Mouse (Mus musculus): Measurements from ENCODE around the gene Tcp11. TPM values are rescaled to one million over a fixed set of nuclear protein-coding genes. Genes with fewer than 3 reads are reported as not detected.

Tcp11 gene
- polyA plus RNA-seq, 1 experiment = 4,001 TPM

- no peak overlapping the region for H3K27ac ChIP-seq (ENCODE audit: control insufficient read depth, insufficient read depth, low read depth, low read length)
These were observed 35.9 kb upstream of the Tcp11 start for GRCm38 (mm10) chr17:28116335-28116734.

GRCm38 (mm10) chr17:28112266-28112665, 31.8 kb upstream of the Tcp11 start:
- Histone ChIP-seq H3K36me3 (ENCODE audit: control insufficient read depth, insufficient read depth, low read length) (no peaks in the 10 kb centered on the region), H3K27me3 (ENCODE audit: control insufficient read depth, insufficient read depth, low read length) (no peaks in the 10 kb centered on the region), H3K4me1 (ENCODE audit: control insufficient read depth, insufficient read depth, low read length) (no peaks in the 10 kb centered on the region), H3K27ac (ENCODE audit: control insufficient read depth, insufficient read depth, low read depth, low read length) (no peak overlapping the region), H3K4me3 (ENCODE audit: control insufficient read depth, low read depth, low read length) (no peak overlapping the region)
- TF ChIP-seq CTCF (IDR thresholded peaks at IDR 0.05; ENCODE audit: control insufficient read depth, insufficient read depth, insufficient replicate concordance, low read depth, low read length) (no peak), POLR2A (IDR thresholded peaks at IDR 0.05; ENCODE audit: control insufficient read depth, low read depth, low read length) (no peak)

More at GRCm38 (mm10) chr17:28116335-28116734, 35.9 kb upstream of the Tcp11 start:
- Histone ChIP-seq H3K4me1 (ENCODE audit: control insufficient read depth, insufficient read depth, low read length) (no peaks in the 10 kb centered on the region), H3K36me3 (ENCODE audit: control insufficient read depth, insufficient read depth, low read length) (no peaks in the 10 kb centered on the region), H3K4me3 (ENCODE audit: control insufficient read depth, low read depth, low read length) (no peak overlapping the region), H3K27me3 (ENCODE audit: control insufficient read depth, insufficient read depth, low read length) (no peaks in the 10 kb centered on the region)
- TF ChIP-seq CTCF (IDR thresholded peaks at IDR 0.05; ENCODE audit: control insufficient read depth, insufficient read depth, insufficient replicate concordance, low read depth, low read length) (no peak), POLR2A (IDR thresholded peaks at IDR 0.05; ENCODE audit: control insufficient read depth, low read depth, low read length) (no peak)

GRCm38 (mm10) chr17:28107275-28107674, 26.8 kb upstream of the Tcp11 start:
- no peak for TF ChIP-seq CTCF (IDR thresholded peaks at IDR 0.05; ENCODE audit: control insufficient read depth, insufficient read depth, insufficient replicate concordance, low read depth, low read length)
- no peak for TF ChIP-seq POLR2A (IDR thresholded peaks at IDR 0.05; ENCODE audit: control insufficient read depth, low read depth, low read length)
- peaks cover 7% of the 10 kb centered on the region for H3K4me1 ChIP-seq (ENCODE audit: control insufficient read depth, insufficient read depth, low read length)

GRCm38 (mm10) chr17:28106352-28106751, 25.9 kb upstream of the Tcp11 start:
- H3K36me3 ChIP-seq (ENCODE audit: control insufficient read depth, insufficient read depth, low read length) = no peaks in the 10 kb centered on the region
- TF ChIP-seq CTCF (IDR thresholded peaks at IDR 0.05; ENCODE audit: control insufficient read depth, insufficient read depth, insufficient replicate concordance, low read depth, low read length) (peak; percentile 96), POLR2A (IDR thresholded peaks at IDR 0.05; ENCODE audit: control insufficient read depth, low read depth, low read length) (no peak)
- H3K4me3 ChIP-seq (ENCODE audit: control insufficient read depth, low read depth, low read length) = peak overlapping the region; percentile 19; the same call in 1 of the 2 replicates
- H3K27ac ChIP-seq (ENCODE audit: control insufficient read depth, insufficient read depth, low read depth, low read length) = no peak overlapping the region
- H3K27me3 ChIP-seq (ENCODE audit: control insufficient read depth, insufficient read depth, low read length) = no peaks in the 10 kb centered on the region
- peaks cover 7% of the 10 kb centered on the region for H3K4me1 ChIP-seq (ENCODE audit: control insufficient read depth, insufficient read depth, low read length)

More at GRCm38 (mm10) chr17:28107275-28107674, 26.8 kb upstream of the Tcp11 start:
- Histone ChIP-seq H3K27ac (ENCODE audit: control insufficient read depth, insufficient read depth, low read depth, low read length) (no peak overlapping the region), H3K36me3 (ENCODE audit: control insufficient read depth, insufficient read depth, low read length) (no peaks in the 10 kb centered on the region), H3K4me3 (ENCODE audit: control insufficient read depth, low read depth, low read length) (no peak overlapping the region), H3K27me3 (ENCODE audit: control insufficient read depth, insufficient read depth, low read length) (no peaks in the 10 kb centered on the region)

- no peaks in the 10 kb centered on the region for H3K27me3 ChIP-seq (ENCODE audit: control insufficient read depth, insufficient read depth, low read length)
- peaks cover 7% of the 10 kb centered on the region for H3K4me1 ChIP-seq (ENCODE audit: control insufficient read depth, insufficient read depth, low read length)
- no peaks in the 10 kb centered on the region for H3K36me3 ChIP-seq (ENCODE audit: control insufficient read depth, insufficient read depth, low read length)
- no peak overlapping the region for H3K4me3 ChIP-seq (ENCODE audit: control insufficient read depth, low read depth, low read length)
- TF ChIP-seq CTCF (IDR thresholded peaks at IDR 0.05; ENCODE audit: control insufficient read depth, insufficient read depth, insufficient replicate concordance, low read depth, low read length) (no peak), POLR2A (IDR thresholded peaks at IDR 0.05; ENCODE audit: control insufficient read depth, low read depth, low read length) (no peak)
- H3K27ac ChIP-seq (ENCODE audit: control insufficient read depth, insufficient read depth, low read depth, low read length) = no peak overlapping the region
These were observed 24.0 kb upstream of the Tcp11 start for GRCm38 (mm10) chr17:28104416-28104815.

- TF ChIP-seq POLR2A (IDR thresholded peaks at IDR 0.05; ENCODE audit: control insufficient read depth, low read depth, low read length) = no peak
- TF ChIP-seq CTCF (IDR thresholded peaks at IDR 0.05; ENCODE audit: control insufficient read depth, insufficient read depth, insufficient replicate concordance, low read depth, low read length) = no peak
- H3K4me1 ChIP-seq (ENCODE audit: control insufficient read depth, insufficient read depth, low read length) = peaks cover 7% of the 10 kb centered on the region
- no peaks in the 10 kb centered on the region for H3K27me3 ChIP-seq (ENCODE audit: control insufficient read depth, insufficient read depth, low read length)
- no peaks in the 10 kb centered on the region for H3K36me3 ChIP-seq (ENCODE audit: control insufficient read depth, insufficient read depth, low read length)
- no peak overlapping the region for H3K27ac ChIP-seq (ENCODE audit: control insufficient read depth, insufficient read depth, low read depth, low read length)
- H3K4me3 ChIP-seq (ENCODE audit: control insufficient read depth, low read depth, low read length) = no peak overlapping the region
These were observed 21.5 kb upstream of the Tcp11 start for GRCm38 (mm10) chr17:28101902-28102319.

GRCm38 (mm10) chr17:28101284-28101887, 20.9 kb upstream of the Tcp11 start:
- no peak overlapping the region for H3K27ac ChIP-seq (ENCODE audit: control insufficient read depth, insufficient read depth, low read depth, low read length)
- H3K4me1 ChIP-seq (ENCODE audit: control insufficient read depth, insufficient read depth, low read length) = peaks cover 7% of the 10 kb centered on the region
- TF ChIP-seq CTCF (IDR thresholded peaks at IDR 0.05; ENCODE audit: control insufficient read depth, insufficient read depth, insufficient replicate concordance, low read depth, low read length) (no peak), POLR2A (IDR thresholded peaks at IDR 0.05; ENCODE audit: control insufficient read depth, low read depth, low read length) (no peak)
- no peak overlapping the region for H3K4me3 ChIP-seq (ENCODE audit: control insufficient read depth, low read depth, low read length)
- H3K27me3 ChIP-seq (ENCODE audit: control insufficient read depth, insufficient read depth, low read length) = no peaks in the 10 kb centered on the region
- no peaks in the 10 kb centered on the region for H3K36me3 ChIP-seq (ENCODE audit: control insufficient read depth, insufficient read depth, low read length)

All from testis, adult 2 months (tissue).